Mouse (Mus musculus): ENCODE results near the gene Fam196b. TPM values are rescaled to one million over a fixed set of nuclear protein-coding genes. Genes with fewer than 3 reads are reported as not detected.

The Fam196b gene
- total RNA-seq, 2 experiments from 2014 or later, result 0.78 to 0.97 TPM

- no peak for DNase-seq
Observed at GRCm38 (mm10) chr11:34332344-34333031, 17.9 kb downstream of the Fam196b start.

- no peak for DNase-seq
Observed at GRCm38 (mm10) chr11:34337907-34338306, 23.3 kb downstream of the Fam196b start.

GRCm38 (mm10) chr11:34339693-34340092 is 25.1 kb downstream of the Fam196b start:
- DNase-seq, result no peak

GRCm38 (mm10) chr11:34343742-34344307 is 29.2 kb downstream of the Fam196b start:
- no peak for DNase-seq

GRCm38 (mm10) chr11:34344310-34344709 is 29.7 kb downstream of the Fam196b start:
- DNase-seq, result no peak

GRCm38 (mm10) chr11:34348287-34348918 is 33.8 kb downstream of the Fam196b start:
- peak; percentile 65 to 74 for DNase-seq

GRCm38 (mm10) chr11:34349453-34350056 is 34.9 kb downstream of the Fam196b start:
- DNase-seq, result no peak

GRCm38 (mm10) chr11:34355406-34355805 is 40.8 kb downstream of the Fam196b start:
- DNase-seq, result no peak

GRCm38 (mm10) chr11:34356109-34356508 is 41.5 kb downstream of the Fam196b start:
- no peak for DNase-seq

GRCm38 (mm10) chr11:34372224-34372623 is 57.6 kb downstream of the Fam196b start:
- no peak for DNase-seq

GRCm38 (mm10) chr11:34375557-34375956 is 60.9 kb downstream of the Fam196b start:
- DNase-seq, result no peak

- DNase-seq, result no peak
Observed at GRCm38 (mm10) chr11:34377649-34378048, 63.0 kb downstream of the Fam196b start.

- no peak for DNase-seq
Observed at GRCm38 (mm10) chr11:34383501-34383900, 68.9 kb downstream of the Fam196b start.

- no peak for DNase-seq
Observed at GRCm38 (mm10) chr11:34384178-34384577, 69.6 kb downstream of the Fam196b start.

GRCm38 (mm10) chr11:34385001-34385688 is 70.5 kb downstream of the Fam196b start:
- peak; percentile 17 to 35 for DNase-seq

- DNase-seq, result no peak
Observed at GRCm38 (mm10) chr11:34389261-34390116, 74.9 kb downstream of the Fam196b start.

GRCm38 (mm10) chr11:34392105-34392504 is 77.5 kb downstream of the Fam196b start:
- no peak for DNase-seq

GRCm38 (mm10) chr11:34395802-34396201 is 81.2 kb downstream of the Fam196b start:
- no peak for DNase-seq

- DNase-seq, result no peak
Observed at GRCm38 (mm10) chr11:34397661-34398060, 83.0 kb downstream of the Fam196b start.

- no peak for DNase-seq
Observed at GRCm38 (mm10) chr11:34398555-34398954, 83.9 kb downstream of the Fam196b start.

- no peak for DNase-seq
Observed at GRCm38 (mm10) chr11:34401343-34401742, 86.7 kb downstream of the Fam196b start.

- DNase-seq, result no peak
Observed at GRCm38 (mm10) chr11:34405311-34405710, 90.7 kb downstream of the Fam196b start.
